Mouse (Mus musculus) gastrocnemius, adult 2 months (tissue): ENCODE data around the gene Tns3. TPM values are rescaled to one million over a fixed set of nuclear protein-coding genes. Genes with fewer than 3 reads are reported as not detected.
A peak's percentile ranks its signal among the peaks of the same experiment; 100 is the strongest.

Experiments used
- DNase-seq: peaks from one replicate; pipeline ENCODE4 v3.0.0; 2022
- H3K27ac ChIP-seq: fragments of 200-600 bp; 2 replicates; pipeline ENCODE4 v1.8.1; 2022; ENCODE audit warnings: mild to moderate bottlenecking
- H3K4me3 ChIP-seq: fragments of 200-600 bp; 2 replicates; pipeline ENCODE4 v1.8.1; 2022; ENCODE audit warnings: mild to moderate bottlenecking, moderate library complexity
- CTCF ChIP-seq: fragments of 200-600 bp; IDR thresholded peaks from 2 replicates; pipeline ENCODE4 v1.8.1; 2022; ENCODE audit warnings: antibody characterized with exemption, mild to moderate bottlenecking, moderate library complexity
- intact Hi-C: fragments of 180-260 bp; cut with DNase I; formaldehyde crosslinking; loops from one replicate; pipeline ENCODE4 v1.15.1; 2025
- long read RNA-seq, 2 experiments: library from polyadenylated mRNA; stranded (forward); transcript quantifications; one replicate each; pipeline ENCODE4 v2.0.0; 2021
- total RNA-seq, 2 experiments: library from RNA; stranded (reverse); gene quantifications; 2 replicates each; pipeline ENCODE4 v1.2.3; 2021

The Tns3 gene
- total RNA-seq: 1 to 10 TPM; 4.9 to 9.8 TPM
- long read RNA-seq, experiment 1, partial matches to known transcripts: 0 of 4 reads
- long read RNA-seq, experiment 1, other reads (novel, unspliced or antisense): 4 of 4 reads
- long read RNA-seq, experiment 2: 0 reads

DNA sequence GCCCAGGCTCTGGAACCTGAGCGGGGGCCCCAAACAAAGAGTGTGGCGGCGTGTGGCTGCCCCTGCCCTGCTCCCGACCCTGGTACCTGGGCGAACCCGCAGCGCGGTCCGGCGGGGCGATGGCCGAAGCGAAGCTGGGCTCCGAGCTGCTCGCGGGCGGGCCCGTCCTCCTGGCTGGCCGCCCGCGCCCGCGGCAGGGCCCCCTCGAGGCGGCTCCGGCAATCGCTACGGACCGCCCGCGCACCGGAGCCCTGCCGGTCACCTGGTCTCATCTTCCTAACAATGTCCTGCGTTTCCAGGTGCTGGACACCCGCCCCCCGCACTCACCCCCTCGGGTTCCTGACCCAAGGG, at the start of gene Tns3:
Tns3 (minus strand) TSS at position 143 of the 351 bp plus-strand sequence.
- peak within 1 kb of the TSS; percentile 95 for H3K4me3 ChIP-seq
- TF ChIP-seq CTCF: peak; percentile 54
- intact Hi-C loops: loop anchor here (5.0 kb wide), 1 partner anchor 127 kb away; no protein-coding TSS in a partner anchor
- peak; percentile 82 for DNase-seq
- peak within 1 kb of the TSS; percentile 85 for H3K27ac ChIP-seq

DNA sequence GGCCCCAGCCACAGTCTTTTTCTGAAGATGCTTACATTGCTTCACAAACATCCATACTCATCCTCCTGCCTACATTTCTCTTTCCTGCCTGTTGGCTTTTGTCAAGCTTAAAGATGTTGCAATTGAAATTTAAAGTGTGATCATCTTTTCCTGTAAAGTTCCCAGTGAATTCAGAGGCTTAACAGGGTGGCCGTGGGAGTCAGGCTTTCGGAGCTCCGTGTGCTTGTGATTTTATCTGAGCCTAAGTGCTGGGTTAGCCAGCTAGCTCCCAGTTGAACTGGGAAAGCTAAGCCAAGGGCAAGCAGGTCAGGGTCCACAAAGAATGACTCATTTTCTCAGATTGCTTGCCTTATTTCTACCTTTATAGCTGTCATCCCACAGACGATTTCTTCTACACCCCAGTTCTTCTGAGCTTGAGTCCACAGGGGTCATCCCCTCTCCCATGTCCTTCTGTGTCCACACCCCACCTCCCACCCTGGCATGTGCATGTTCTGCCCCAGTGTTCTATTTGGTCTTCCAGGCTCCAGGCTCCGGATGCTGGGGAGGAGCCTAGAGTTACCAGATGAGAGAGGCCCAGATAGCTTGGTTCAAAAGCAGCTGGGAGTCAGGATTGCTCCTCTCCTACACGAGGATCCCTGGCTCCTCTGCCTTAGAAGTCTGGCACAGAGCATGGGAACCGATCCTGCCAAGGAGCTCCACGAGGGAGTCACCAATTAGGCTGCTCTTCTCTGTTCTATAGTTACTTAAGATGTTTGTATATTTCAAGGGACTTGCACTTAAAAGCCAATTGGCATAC, 42.1 kb upstream of the Tns3 start:
- Histone ChIP-seq H3K27ac (0 out of 2 replicates have a peak overlapping the region, but pooled peaks have one; percentile 5), H3K4me3 (no peak overlapping the region)
- intact Hi-C loops: no loop called here
- TF ChIP-seq CTCF: no peak
- DNase-seq: no peak

DNA sequence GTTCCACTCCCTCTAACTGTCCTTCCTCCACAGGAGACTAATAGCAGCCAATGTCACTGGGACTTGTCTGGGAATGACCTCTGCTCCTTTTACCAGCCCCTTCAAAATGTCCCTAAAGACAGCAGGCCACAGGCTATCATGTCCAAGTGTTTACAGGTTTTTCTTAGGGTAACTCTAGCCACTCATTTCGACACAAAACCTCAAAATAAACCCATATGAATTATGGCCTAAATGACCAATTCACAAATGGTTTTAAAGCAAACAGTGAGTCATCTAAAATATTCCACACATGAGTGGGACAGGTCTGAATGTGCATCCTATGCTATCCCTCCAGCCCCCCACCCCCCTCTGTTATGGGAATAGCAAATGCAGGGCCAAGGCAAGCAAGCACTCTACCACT, 40.8 kb upstream of the Tns3 start:
- TF ChIP-seq CTCF: no peak
- DNase-seq: no peak
- intact Hi-C loops: no loop called here
- Histone ChIP-seq H3K4me3 (no peak overlapping the region), H3K27ac (no peak overlapping the region)

DNA sequence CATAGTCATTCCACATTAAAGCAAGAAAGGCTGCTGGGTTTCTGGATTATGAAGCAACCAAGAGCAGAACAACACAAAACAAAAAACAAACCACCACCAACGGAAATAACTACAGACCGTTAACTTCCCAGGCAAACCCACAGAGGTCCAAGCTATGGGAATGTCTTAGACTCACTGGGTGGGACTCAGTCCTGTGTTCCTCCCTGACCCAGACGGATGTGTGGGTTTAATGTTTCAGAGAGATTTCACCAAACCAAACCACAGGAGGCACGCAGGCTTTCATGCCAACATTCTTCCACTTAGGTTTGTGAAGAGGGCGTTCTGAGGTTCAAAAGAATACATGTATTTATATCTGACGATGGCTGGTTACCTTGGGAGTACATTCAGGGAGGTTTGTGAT, 39.5 kb upstream of the Tns3 start:
- H3K4me3 ChIP-seq: no peak overlapping the region
- H3K27ac ChIP-seq: peak overlapping the region; percentile 53; the same call in 1 of the 2 replicates
- no peak for TF ChIP-seq CTCF
- intact Hi-C loops: no loop called here
- no peak for DNase-seq

DNA sequence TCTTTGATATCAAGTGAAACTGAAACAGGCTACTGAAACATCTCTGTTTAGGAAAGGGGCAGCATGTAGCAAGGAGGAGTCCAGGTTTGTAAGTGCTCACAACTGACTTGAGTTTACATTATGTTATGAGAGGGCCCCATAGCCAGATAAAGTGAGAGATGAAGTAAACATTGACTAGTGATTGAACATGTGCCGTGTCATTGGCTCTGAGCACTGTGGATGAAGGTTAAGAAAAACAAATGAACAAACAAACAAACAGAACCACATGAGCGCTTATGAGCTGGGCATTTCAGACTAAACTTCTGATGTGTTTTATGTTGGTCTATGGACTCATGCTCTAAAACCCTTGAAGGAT, 38.2 kb upstream of the Tns3 start:
- intact Hi-C loops: no loop called here
- Histone ChIP-seq H3K27ac (no peak overlapping the region), H3K4me3 (no peak overlapping the region)
- no peak for TF ChIP-seq CTCF
- DNase-seq: no peak

DNA sequence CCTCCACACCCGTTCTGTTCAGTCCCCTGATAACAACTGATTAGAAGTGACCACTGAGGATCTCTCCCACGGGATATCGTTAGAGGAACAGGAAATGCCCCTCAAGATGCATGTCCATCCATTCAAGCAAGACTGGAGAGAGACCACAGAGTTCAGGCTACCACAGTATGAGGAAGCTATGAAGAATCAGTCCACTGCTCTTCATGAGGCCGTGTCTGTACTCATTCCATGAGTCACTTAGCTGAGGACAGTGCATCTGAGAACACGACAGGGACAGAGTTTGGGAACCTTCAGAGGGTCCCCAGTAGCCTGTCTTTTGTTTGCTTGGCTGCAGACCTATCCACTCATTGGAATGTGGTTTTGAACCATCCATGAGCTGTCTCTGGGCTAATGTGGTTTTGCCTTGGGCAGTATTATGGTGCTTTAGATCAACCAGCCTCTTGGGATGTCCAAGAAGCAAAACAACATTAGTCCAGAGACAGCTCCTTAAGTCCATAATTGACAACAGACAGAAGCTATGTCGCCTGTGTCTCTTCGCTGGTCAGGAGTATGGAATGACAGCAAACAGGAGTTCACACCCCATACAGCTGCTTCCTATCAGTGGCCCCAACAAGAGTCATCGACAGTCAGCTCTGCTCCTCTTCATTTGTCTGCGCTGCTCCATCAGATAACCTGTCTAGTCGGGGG, 37.7 kb upstream of the Tns3 start:
- Histone ChIP-seq H3K27ac (no peak overlapping the region), H3K4me3 (no peak overlapping the region)
- DNase-seq: no peak
- TF ChIP-seq CTCF: no peak
- intact Hi-C loops: no loop called here

DNA sequence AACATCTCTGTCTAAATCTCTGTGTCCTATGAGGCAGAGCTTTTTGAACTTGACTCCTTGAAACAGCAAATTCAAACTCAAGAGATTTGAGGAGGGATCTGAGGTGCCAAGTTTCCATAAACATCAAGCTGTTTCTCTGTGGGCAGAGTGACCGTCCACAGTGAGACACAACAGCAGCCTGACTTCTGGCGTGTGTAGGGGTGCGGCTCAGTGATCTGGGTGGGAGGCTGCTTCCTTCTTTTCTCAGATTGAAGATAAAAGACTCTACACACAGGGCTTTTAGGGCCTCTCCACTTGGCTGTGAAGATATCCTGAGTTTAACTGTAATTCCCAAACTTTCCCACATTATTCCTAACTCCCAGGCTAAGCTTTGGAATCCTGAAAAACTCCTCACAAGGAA, 37.1 kb upstream of the Tns3 start:
- DNase-seq: no peak
- H3K4me3 ChIP-seq: no peak overlapping the region
- TF ChIP-seq CTCF: no peak
- intact Hi-C loops: no loop called here
- H3K27ac ChIP-seq: no peak overlapping the region

DNA sequence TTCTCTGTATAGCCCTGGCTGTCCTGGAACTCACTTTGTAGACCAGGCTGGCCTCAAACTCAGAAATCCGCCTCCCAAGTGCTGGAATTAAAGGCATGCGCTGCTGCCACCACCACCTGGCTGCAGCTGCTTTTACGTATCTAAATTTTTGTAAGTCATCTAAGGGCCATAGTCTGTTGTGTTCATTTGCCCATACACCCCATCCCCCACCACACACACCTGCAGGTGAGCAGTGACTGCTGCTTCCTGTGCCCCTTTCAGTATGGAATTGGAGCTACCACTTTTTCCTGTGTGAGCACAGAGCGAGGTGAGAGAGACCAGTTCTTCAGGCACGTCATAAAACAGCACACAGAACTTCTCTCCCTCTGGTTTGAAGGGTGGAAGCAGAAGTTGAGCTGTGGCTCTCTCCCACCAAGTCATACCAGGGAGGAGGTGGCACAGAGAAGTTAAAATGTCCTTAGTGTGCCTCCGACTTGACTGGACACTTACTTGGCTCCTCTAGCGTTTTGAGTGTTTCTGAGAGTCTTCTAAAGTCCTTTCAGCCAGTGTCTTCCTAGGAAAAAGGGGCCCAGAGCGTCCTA, 36.4 kb upstream of the Tns3 start:
- DNase-seq: no peak
- intact Hi-C loops: no loop called here
- TF ChIP-seq CTCF: no peak
- no peak overlapping the region for H3K27ac ChIP-seq
- no peak overlapping the region for H3K4me3 ChIP-seq

DNA sequence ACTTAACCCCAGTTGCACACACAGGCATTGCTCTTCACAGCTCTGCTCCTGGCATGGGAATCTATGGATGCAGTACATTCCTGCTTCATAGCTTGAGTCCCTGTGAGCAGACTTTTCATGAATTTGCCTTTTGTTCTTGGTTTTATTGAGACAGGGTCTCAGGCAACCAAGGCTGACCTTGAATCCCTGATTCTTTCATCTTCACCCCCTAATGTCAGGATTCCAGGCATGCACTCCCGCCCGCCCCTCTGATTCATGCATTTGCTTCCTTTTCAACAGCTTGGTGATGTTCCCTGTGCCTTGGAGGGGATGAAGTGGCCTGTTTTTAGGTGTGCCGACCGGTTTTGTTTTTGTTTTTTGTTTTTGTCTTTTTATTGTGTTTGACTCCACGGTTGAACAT, 35.4 kb upstream of the Tns3 start:
- Histone ChIP-seq H3K4me3 (no peak overlapping the region), H3K27ac (no peak overlapping the region)
- TF ChIP-seq CTCF: no peak
- intact Hi-C loops: no loop called here
- DNase-seq: no peak

DNA sequence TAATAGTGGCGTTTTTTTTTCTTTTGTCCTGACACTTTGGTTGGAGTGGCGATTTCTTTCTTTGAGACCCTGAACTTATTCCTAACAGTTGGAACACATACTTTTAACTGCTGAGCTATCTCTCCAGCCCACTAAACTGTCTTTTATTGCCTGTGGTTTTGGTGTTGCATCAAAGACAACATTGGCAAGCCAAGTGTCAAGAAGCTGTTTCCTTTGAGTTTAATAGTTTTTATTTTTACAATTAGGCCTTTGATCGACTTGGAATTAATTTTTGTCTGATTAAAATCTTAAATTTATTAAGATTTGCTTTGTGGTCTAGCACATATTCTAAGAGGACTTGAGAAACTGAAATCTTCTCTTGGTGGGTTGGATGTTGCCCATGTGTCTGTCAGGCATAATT, 33.3 kb upstream of the Tns3 start:
- DNase-seq: no peak
- TF ChIP-seq CTCF: no peak
- Histone ChIP-seq H3K4me3 (no peak overlapping the region), H3K27ac (no peak overlapping the region)
- intact Hi-C loops: no loop called here

DNA sequence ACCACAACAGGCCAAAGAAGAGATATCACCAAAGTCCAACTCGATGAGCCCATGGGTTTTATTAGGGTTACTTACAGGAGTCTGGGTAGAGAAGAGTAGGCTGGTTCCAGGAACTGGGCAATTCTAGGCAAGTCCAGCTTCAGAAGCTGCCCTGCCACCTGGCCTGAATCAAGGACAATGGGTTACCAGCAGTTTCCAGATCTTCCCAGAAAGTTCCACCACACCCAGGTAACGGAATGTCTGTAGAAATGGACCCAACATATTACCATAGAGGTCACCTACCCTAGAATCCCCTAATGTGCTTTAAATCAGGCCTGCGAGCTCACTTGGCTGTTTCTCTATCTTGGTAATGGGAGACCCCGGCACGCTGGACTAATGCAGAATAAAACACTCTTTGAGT, 29.8 kb upstream of the Tns3 start:
- no peak for DNase-seq
- TF ChIP-seq CTCF: no peak
- Histone ChIP-seq H3K27ac (no peak overlapping the region), H3K4me3 (no peak overlapping the region)
- intact Hi-C loops: no loop called here

DNA sequence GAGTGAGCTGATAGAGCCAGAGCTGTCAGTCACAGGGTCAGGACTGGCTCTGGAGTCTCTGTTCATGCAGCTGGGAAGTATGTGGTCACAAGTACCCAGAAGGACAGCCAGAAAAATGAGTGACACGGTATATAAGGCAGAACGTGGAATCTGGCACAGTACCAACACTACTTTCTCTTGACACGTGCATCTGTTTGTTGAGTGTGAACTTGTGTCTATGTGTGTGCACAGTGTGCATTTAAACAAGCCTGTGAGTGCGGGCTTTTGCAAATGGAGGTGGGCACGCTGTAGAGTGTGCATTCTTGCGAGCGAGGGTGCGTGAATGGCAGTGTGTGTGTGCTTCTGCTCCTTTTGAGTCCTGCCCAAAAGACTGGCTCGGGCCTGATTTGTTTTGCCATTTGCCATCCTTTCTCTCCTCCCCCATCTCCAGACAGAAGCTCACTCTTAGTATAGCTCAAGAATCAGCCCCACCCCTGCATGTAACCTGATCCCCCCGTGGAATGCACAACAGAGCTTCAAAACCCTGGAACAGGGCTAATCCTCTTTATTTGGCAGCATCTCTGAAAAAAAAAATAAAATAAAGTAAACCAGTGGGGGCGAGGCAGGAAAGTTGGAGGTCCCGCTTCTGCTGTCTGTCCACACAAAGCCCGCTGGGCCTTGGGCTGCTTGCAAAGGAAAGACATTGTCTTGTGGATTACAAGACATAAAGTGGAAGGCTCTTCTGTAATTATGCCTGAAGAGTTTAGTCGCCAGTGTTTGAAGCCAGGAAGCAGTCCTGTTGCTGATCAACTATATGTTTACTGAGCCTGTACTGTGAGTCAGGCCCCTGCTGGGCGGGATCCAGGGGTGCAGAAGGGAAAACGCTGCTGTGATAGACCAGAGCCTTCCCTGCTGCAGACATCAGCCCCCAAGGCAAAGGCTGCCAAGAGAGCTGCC, 28.5 kb upstream of the Tns3 start:
- Histone ChIP-seq H3K27ac (peak overlapping the region; percentile 12; the same call in 1 of the 2 replicates), H3K4me3 (peak overlapping the region; percentile 1; the same call in 1 of the 2 replicates)
- TF ChIP-seq CTCF: no peak
- DNase-seq: no peak
- intact Hi-C loops: no loop called here
